Mouse (Mus musculus): ENCODE data around the gene 1700029P11Rik.

Gene 1700029P11Rik

GRCm38 (mm10) chr15:82015392-82016100, 35.2 kb downstream of the 1700029P11Rik start:
- DNase-seq: peak; percentile 61 to 63

- DNase-seq: peak; percentile 100
These were observed 35.9 kb downstream of the 1700029P11Rik start for GRCm38 (mm10) chr15:82016101-82016808.

DNA sequence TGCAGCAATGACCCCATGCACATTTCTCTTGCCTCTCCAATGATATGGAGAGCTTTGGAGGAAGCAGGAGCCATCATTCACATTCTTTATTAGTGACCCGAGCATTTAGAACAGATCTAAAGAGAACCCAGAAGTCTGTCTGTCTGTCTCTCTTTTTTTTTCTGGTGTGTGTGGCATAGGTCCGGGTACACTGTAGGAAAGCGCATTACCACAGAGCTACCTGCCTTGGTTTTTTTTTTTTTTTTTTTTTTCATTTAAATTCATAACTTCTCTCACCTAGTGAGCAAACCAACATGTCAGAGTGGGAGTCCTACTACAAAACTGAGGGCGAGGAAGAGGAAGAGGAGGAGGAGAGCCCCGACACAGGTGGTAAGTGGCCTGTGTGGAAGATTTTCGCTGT, 36.5 kb downstream of the 1700029P11Rik start:
- no peak for DNase-seq

DNA sequence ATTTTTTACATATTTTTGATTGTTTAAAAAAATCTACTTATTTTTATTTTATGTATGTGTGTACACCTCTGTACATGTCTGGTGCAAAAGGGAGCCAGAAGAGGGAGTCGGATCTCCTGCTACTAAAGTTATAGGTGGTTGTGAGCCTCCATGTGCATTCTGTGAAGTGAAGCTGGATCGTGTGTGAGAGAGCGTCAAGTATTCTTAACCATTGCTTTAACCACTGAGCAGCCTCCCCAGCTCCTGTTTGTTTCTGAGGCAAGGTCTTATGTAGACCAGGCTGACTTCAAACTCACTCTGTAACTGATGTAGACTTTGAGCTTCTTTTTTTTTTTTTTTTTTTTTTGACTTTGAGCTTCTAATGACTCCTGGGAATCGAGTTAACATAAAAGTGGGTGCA, 37.1 kb downstream of the 1700029P11Rik start:
- DNase-seq: no peak

- DNase-seq: no peak
These were observed 38.9 kb downstream of the 1700029P11Rik start for GRCm38 (mm10) chr15:82019288-82019687.

DNA sequence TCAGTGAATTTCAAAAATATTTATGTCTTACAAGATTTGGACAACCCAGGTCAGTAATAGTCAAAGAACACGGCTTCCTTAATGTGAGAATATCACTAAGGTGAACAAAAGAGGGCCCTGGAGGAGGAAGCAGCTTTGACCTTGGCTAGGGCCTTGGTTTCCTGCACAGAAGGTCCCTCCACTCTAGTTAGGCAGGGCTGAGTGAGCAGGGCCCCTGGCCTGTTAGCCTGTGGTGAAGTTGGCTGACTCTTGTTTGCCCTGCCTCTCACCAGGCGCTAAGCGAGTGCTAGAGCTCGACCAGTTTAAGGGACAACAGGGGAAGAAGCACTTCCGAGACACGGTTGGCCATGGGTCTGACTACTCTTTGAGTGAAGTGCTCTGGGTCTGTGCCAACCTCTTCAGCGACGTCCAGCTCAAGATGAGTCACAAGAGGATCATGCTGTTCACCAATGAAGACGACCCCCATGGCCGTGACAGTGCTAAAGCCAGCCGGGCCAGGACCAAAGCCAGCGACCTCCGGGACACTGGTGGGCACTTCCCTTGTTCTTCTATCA, 42.3 kb downstream of the 1700029P11Rik start:
- DNase-seq: peak in 1 of 2 experiments; percentile 33

DNA sequence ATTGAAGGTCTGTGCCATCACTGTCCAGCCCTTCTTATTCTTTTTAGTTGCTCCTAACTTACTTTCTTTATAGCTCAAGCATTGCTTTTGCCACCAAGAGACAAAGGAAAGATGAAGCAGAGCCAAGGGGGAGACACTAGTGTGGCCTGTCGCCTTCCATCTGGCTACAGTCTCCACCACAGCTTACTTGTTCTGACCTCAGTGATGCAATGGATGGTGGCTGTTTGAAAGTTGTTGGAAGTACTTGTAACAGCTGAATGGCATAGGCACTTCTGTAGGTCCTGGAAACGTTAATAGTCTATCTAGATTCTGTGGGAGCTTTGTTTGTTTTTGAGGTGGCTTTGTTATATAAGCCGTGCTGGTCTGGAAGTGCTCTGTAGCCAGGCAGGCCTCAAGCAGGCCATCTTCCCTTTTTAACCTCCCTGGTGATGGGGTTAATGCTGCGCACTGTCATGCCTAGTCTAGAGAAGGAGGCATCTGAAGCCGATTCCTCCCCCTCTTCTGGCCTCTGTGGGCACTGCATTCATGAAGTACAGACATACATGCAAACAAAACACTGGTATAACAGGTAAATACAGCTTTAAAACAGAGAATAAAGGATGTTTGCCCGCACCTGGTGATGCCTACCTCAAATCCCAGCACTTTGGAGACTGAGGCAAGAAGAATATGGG, 43.8 kb downstream of the 1700029P11Rik start:
- DNase-seq: no peak

DNA sequence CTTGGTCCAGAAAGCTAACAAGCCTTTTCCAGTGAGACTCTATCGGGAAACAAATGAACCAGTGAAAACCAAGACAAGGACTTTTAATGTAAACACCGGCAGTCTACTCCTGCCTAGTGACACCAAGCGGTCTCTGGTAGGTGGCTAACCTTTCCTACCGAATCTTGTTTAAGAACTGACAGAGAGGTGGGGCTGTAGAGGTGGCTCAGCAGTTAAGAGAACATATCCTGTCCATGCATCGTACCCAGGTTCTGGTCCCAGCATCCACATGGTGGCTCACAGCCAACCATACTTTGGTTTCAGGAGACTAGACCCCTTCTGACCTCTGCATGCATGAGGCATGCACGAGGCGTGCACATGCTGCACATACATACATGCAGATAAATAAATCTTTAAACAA, 46.9 kb downstream of the 1700029P11Rik start:
- DNase-seq: no peak

- no peak for DNase-seq
These were observed 47.4 kb downstream of the 1700029P11Rik start for GRCm38 (mm10) chr15:82027726-82028125.
